Mouse (Mus musculus): ENCODE measurements at regions not wholly inside any gene's neighbourhood (a gene's known extent, or its start where the extent isn't known, plus 50 kb on each side); places are given as distances from the start of the nearest gene placed in this dataset.

GRCm38 (mm10) chr17:83276000-83276891, 61.2 kb downstream of the Pkdcc start:
- peak in 1 of 2 experiments; percentile 75 for DNase-seq (ENCODE audit: extremely low spot score in 1 of 2, low spot score in 1 of 2)

- DNase-seq (ENCODE audit: extremely low spot score in 1 of 2, low spot score in 1 of 2) = peak in 1 of 2 experiments; percentile 69
These were observed 62.2 kb downstream of the Pkdcc start for GRCm38 (mm10) chr17:83277117-83277947.

GRCm38 (mm10) chr17:83277948-83278924, 63.1 kb downstream of the Pkdcc start:
- peak in 1 of 2 experiments; percentile 23 for DNase-seq (ENCODE audit: extremely low spot score in 1 of 2, low spot score in 1 of 2)

- no peak for DNase-seq (ENCODE audit: extremely low spot score in 1 of 2, low spot score in 1 of 2)
These were observed 67.4 kb upstream of the Eml4 start for GRCm38 (mm10) chr17:83283328-83283727.

- DNase-seq (ENCODE audit: extremely low spot score in 1 of 2, low spot score in 1 of 2) = no peak
These were observed 63.2 kb upstream of the Eml4 start for GRCm38 (mm10) chr17:83287381-83288142.

GRCm38 (mm10) chr17:83288143-83288492, 62.6 kb upstream of the Eml4 start:
- DNase-seq (ENCODE audit: extremely low spot score in 1 of 2, low spot score in 1 of 2) = peak in 1 of 2 experiments; percentile 57

- no peak for DNase-seq (ENCODE audit: extremely low spot score in 1 of 2, low spot score in 1 of 2)
These were observed 55.0 kb upstream of the Eml4 start for GRCm38 (mm10) chr17:83295526-83296238.

GRCm38 (mm10) chr17:83297379-83298121, 53.2 kb upstream of the Eml4 start:
- no peak for DNase-seq (ENCODE audit: extremely low spot score in 1 of 2, low spot score in 1 of 2)

All from frontal cortex, adult 2 months (tissue).